Mouse (Mus musculus) MEL (cell line): ENCODE measurements at regions not wholly inside any gene's neighbourhood (a gene's known extent, or its start where the extent isn't known, plus 50 kb on each side); places are given as distances from the start of the nearest gene placed in this dataset.

Source experiments
- BHLHE40 ChIP-seq: IDR thresholded peaks from 2 replicates; pipeline ENCODE4 v1.6.1; 2012; ENCODE audit warnings: low read depth, mild to moderate bottlenecking, inconsistent platforms, low read length, improper control_type of control experiment, borderline replicate concordance
- CTCF ChIP-seq, 3 experiments: IDR thresholded peaks in 2 of 3; conservative IDR thresholded peaks in 1 of 3; 2 replicates each; pipeline ENCODE4 v1.5.1; 2011 to 2012; ENCODE audit warnings: low read length in 3 of 3, low read depth in 2 of 3, mild to moderate bottlenecking in 2 of 3, improper control_type of control experiment in 1 of 3, inconsistent platforms in 1 of 3, mixed read lengths in 1 of 3, moderate library complexity in 1 of 3; ENCODE audit not compliant: control insufficient read depth in 1 of 3, insufficient read depth in 1 of 3, poor library complexity in 1 of 3, severe bottlenecking in 1 of 3
- ELF1 ChIP-seq: IDR thresholded peaks from 2 replicates; pipeline ENCODE4 v1.6.1; 2014; ENCODE audit warnings: low read depth, mild to moderate bottlenecking, inconsistent platforms, low read length, improper control_type of control experiment, moderate library complexity
- HCFC1 ChIP-seq: IDR thresholded peaks from 2 replicates; pipeline ENCODE4 v1.6.1; 2012; ENCODE audit warnings: low read depth, mild to moderate bottlenecking, inconsistent platforms, low read length, improper control_type of control experiment, moderate library complexity
- MAX ChIP-seq: IDR thresholded peaks from 2 replicates; pipeline ENCODE4 v1.6.1; 2011; ENCODE audit warnings: low read length, improper control_type of control experiment
- MAZ ChIP-seq: IDR thresholded peaks from 2 replicates; pipeline ENCODE4 v1.6.1; 2012; ENCODE audit warnings: low read depth, mild to moderate bottlenecking, inconsistent platforms, low read length, improper control_type of control experiment
- POLR2A ChIP-seq, 2 experiments: IDR thresholded peaks; 2 replicates each; pipeline ENCODE4 v1.6.1; 2011 to 2012; ENCODE audit warnings: low read length in 2 of 2, mild to moderate bottlenecking in 2 of 2, control low read depth in 1 of 2, improper control_type of control experiment in 1 of 2, low read depth in 1 of 2, moderate library complexity in 1 of 2; ENCODE audit not compliant: control insufficient read depth in 1 of 2, insufficient read depth in 1 of 2, poor library complexity in 1 of 2
- RCOR1 ChIP-seq: IDR thresholded peaks from 2 replicates; pipeline ENCODE4 v1.6.1; 2012; ENCODE audit warnings: low read depth, mild to moderate bottlenecking, inconsistent platforms, low read length, improper control_type of control experiment
- SMC3 ChIP-seq: IDR thresholded peaks from 2 replicates; pipeline ENCODE4 v1.6.1; 2011; ENCODE audit warnings: low read depth, low read length, improper control_type of control experiment
- TCF12 ChIP-seq: IDR thresholded peaks from 2 replicates; pipeline ENCODE4 v1.6.1; 2014; ENCODE audit warnings: low read depth, mild to moderate bottlenecking, inconsistent platforms, low read length, improper control_type of control experiment, moderate library complexity
- UBTF ChIP-seq: IDR thresholded peaks from 2 replicates; pipeline ENCODE4 v1.6.1; 2012; ENCODE audit warnings: low read depth, mild to moderate bottlenecking, inconsistent platforms, low read length, improper control_type of control experiment, moderate library complexity, borderline replicate concordance; ENCODE audit not compliant: insufficient read depth

DNA sequence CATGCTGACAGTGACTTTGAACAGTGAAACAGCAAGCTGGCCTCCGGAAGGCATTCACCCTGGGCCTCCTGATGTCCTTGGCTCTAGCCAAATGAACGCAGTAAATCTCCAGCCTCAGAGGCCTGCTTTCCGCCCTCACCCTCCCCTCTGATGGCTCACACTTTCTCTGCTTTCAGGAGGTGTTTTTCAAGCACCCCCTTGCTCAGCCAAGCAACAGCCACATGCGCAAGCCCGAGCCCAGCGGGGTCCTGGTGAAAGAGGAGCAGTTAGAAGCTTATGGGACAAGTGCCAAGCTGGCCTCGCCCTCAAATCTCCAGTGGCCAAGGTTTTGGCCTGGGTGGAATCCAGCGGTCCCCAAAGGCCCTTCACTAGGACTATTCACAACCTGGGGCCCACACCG is 109.6 kb upstream of the Zbtb40 start:
- TF ChIP-seq TCF12 (no peak), SMC3 (no peak), MAZ (no peak), UBTF (no peak), CTCF (IDR thresholded peaks at IDR 0.05 in 2 of 3, conservative IDR thresholded peaks at IDR 0.05 in 1 of 3; ENCODE audit: control insufficient read depth in 1 of 3, insufficient read depth in 1 of 3, low read depth in 2 of 3, low read length in 3 of 3, poor library complexity in 1 of 3, severe bottlenecking in 1 of 3) (no peak), MAX (no peak), POLR2A (IDR thresholded peaks at IDR 0.05; ENCODE audit: control insufficient read depth in 1 of 2, insufficient read depth in 1 of 2, low read depth in 1 of 2, low read length in 2 of 2, poor library complexity in 1 of 2) (no peak), HCFC1 (no peak), RCOR1 (no peak), BHLHE40 (no peak), ELF1 (no peak)
